Mouse (Mus musculus): ENCODE data around the gene Gpr165. TPM values are rescaled to one million over a fixed set of nuclear protein-coding genes. Genes with fewer than 3 reads are reported as not detected.

The Gpr165 gene
- polyA plus RNA-seq (2012; rRNA removed): 6.8 and 7.6 TPM in 2 replicates

GRCm38 (mm10) chrX:96712907-96713774 lies at the start of gene Gpr165:
TSS of gene Gpr165 (plus strand) at chrX:96713441.

